Mouse (Mus musculus): ENCODE measurements around the gene Tbca.

Tbca gene

GRCm38 (mm10) chr13:94847870-94848269, 59.2 kb downstream of the Tbca start:
- DNase-seq (ENCODE audit: low read depth, low spot score) = no peak

DNA sequence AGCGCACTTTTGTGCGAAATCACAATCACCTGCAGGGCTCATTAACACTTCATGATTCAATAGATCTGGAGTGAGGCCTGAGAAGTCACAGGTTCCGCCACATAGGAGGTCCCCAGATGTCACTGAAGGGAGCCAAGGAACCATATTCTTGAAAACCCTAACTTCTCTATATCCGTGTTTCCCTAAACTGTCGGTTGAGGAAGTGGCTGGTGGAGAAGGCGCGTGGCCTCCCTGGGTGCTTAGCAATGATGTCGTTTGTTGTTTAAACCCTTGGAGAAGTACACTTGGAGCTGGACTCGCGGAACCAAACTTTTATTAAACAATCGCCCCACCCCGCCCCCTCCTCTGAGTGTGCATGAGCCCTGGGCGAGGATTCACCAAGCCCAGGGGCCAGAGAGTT, 60.6 kb downstream of the Tbca start:
- DNase-seq (ENCODE audit: low read depth, low spot score) = no peak

DNA sequence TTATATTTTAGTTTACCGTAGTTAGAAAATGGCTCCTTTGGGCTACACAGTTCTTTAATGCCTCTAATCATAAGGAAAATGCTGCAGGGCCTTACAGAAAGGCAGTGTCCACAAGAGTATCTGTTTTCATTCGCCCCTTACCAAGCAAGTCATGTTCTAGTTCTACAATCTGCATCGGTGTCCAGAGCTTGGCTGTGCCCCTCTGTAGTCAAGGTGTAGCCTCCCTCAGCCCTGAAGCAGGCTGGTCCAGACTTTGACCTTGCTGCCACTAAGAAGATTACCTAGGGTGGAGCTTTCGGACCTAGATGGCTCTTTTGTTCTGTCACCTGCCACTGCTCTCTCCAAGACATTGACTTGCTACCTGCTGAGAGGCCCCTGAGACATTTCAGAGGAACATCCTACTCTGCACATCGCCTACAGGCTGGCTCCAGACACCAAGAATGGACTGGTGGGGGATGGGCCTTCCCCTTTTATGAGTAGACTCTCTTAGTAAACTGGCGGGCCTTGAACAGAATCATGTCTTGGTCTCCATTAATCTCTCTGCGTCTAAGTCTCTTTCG, 69.4 kb downstream of the Tbca start:
- DNase-seq (ENCODE audit: low read depth, low spot score) = no peak

- DNase-seq (ENCODE audit: low read depth, low spot score) = no peak
These were observed 70.5 kb downstream of the Tbca start for GRCm38 (mm10) chr13:94859256-94859655.

- no peak for DNase-seq (ENCODE audit: low read depth, low spot score)
These were observed 74.0 kb downstream of the Tbca start for GRCm38 (mm10) chr13:94862491-94863230.

GRCm38 (mm10) chr13:94866906-94867305, 78.2 kb downstream of the Tbca start:
- DNase-seq (ENCODE audit: low read depth, low spot score) = no peak

DNA sequence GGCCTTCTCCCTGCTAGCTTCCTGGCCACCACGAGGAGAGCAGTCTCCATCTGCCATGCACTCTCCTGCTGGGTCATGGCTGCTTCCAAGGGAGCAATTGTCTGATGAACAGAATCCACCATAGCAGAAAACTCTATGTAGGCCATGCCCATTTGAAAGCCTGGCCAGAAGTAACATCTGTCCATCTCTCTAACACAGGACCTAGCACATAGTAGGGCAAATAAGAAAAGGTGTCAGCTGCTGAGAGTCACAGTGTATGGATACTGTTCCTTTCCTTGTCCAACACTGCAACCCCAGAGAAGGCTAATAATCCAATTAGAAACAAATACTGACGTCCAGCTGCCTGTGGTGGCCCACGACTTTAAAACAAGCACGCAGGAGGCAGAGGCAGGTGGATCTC, 79.1 kb downstream of the Tbca start:
- DNase-seq (ENCODE audit: low read depth, low spot score) = no peak

DNA sequence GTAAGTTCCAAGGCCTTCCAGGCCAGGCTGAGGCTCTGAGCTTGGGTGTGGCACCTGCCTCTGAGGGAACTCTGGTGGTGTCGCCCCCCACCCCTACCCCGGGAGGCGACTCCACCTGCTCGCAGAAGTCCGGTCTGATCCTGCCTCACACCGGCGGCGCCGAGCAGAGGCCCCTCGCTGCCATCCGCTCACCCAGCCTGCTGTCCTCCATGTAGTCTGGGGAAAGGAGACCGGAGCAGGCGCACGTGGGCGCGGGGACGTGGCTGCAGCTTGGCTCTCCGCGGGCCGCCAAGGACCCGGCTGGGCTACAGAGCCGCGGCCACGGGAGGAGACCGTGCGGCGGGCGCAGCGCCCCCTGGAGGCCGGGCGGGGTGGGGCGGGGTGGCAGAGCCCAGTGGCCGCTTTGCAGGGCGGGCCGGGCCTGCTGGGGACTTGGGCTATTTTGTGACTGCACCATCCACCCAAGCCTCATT, 79.8 kb downstream of the Tbca start:
- DNase-seq (ENCODE audit: low read depth, low spot score) = peak; percentile 67

- DNase-seq (ENCODE audit: low read depth, low spot score) = no peak
These were observed 80.8 kb downstream of the Tbca start for GRCm38 (mm10) chr13:94869541-94869940.

DNA sequence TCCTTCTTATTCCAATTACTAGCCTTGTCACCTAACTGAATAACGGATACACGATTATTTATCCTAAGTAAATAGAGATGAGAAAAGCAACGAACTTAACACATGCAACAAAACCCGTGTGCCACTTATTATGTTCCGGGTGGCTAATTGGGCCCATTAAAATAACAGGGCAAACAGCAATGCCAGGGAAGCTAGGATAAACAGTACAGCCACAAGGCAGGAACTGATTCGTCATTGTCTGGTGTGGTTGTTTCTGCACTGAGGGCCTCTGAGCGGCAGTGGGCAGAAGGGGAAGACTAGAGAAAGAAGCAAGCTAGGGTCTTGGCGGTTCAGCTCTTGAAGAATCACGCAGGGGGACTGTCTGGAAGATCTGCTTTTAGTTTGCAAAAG, 81.4 kb downstream of the Tbca start:
- DNase-seq (ENCODE audit: low read depth, low spot score) = no peak

DNA sequence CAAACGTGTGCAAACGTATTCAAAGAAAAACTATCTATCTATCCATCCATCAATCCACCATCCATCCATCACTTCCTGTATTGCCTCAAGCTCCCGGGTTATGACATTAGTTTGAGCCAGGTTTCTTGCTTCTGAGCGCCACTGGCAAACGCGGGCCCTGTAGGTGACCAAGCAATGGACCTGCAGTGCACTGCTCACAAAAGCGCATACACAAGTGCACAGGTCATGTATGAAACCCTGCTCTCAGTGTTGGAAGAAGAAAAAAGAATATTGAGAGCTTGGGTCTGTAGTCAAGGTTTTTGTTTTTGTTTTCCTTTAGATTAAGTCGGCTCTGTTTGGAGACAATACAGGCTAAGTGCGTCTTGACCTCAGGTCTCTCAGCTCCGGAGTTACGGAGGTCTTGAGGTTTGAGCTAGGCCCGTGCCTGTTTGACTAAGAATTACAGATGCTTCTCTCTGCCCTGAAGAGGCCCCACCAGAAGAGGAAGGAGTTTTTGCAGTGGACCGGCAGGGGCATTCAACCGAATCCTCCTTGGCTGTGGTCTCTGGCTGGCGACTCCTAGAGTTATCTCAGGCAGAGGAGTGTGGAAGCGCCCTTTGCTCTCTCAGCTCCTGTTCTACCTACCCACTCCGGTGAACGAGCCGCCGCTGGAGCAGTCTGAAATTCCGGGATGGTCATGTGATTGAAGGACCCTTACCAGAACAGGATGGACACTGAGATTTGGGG, 81.9 kb downstream of the Tbca start:
- DNase-seq (ENCODE audit: low read depth, low spot score) = no peak

- DNase-seq (ENCODE audit: low read depth, low spot score) = no peak
These were observed 83.2 kb downstream of the Tbca start for GRCm38 (mm10) chr13:94871806-94872320.

DNA sequence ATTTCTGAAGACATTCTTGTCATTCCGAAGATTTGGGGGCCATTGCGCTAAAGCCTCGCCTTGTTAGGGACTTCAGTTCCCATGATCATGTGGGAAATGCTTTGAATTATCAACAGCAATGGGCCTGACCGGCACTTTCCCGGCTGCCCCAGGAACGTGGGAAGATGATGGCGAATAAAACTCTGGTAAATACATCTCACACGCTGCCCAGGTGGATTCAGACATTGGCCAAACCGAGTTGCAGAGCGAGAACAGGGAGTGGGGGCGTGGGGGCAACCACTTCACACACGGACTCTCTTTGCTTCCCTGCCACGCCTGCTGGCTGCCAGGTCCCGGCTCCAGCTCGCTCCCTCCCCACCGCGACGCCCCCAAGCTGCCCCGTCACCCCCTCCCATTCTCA, 83.7 kb downstream of the Tbca start:
- no peak for DNase-seq (ENCODE audit: low read depth, low spot score)

- no peak for DNase-seq (ENCODE audit: low read depth, low spot score)
These were observed 84.7 kb downstream of the Tbca start for GRCm38 (mm10) chr13:94873111-94874038.

GRCm38 (mm10) chr13:94874039-94874425, 85.3 kb downstream of the Tbca start:
- no peak for DNase-seq (ENCODE audit: low read depth, low spot score)

DNA sequence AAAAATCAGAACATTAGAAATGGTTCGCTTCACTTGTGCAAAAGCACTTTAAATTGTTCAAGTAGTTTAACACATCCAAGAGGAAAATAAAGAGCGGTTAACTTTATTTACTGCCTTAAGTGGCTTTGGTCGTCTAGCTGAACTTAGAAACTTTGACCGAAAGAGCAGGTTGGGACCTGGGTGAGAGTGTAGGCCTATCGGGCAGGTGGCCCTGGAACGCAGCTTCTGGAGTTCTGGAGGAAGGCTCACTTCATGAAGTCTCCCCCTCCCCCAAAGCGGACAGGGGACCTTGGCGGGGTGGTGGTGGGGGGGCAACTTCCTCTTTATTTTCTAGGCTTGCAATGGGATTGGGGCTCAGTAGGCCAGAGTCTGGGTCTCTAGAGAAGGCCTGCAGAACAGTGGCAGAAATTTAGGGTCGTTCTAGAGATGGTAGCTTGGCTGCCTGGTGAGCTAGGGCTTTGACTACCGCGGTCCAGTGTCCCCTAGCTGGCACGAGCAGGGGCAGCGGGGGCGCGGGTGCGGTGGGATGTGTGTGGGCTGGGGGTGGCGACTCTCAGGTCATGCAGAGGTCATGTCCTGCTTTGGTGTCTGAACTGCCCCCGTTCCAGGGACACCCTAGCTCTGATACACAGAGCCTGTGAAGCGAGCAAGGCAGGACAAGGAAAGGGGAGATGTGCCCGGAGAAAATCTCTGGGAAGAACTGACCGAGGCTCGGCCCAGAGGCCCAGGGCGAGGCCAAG, 86.1 kb downstream of the Tbca start:
- DNase-seq (ENCODE audit: low read depth, low spot score) = no peak

DNA sequence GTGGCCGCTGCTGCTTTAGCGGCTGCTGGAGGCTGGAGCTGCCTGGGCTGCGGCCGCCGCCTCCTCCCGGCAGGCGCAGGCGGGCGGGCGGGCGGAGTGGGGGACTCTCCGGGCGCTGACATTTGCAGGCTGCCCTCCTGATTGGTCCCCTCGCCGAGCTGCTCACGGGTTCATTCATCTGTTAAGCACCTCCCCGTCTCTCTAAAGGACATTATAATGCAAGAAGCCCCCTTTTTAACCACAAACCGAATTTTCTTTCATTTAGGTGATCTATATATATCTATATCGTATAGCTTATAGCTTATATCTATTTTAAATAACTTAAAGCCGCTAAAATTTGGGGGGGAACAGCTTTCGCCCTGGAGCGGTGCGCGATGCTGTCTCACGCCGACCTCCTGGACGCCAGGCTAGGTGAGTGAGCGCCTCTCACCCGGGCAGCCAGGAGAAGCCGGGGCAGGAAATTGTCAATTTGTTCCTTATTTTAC, 86.7 kb downstream of the Tbca start, which contains the start of gene Otp:
Otp (plus strand) TSS at position 207 of the 485 bp plus-strand sequence.
- DNase-seq (ENCODE audit: low read depth, low spot score) = no peak

GRCm38 (mm10) chr13:94876286-94877210, 87.8 kb downstream of the Tbca start:
- no peak for DNase-seq (ENCODE audit: low read depth, low spot score)

GRCm38 (mm10) chr13:94877211-94877590, 88.5 kb downstream of the Tbca start:
- DNase-seq (ENCODE audit: low read depth, low spot score) = no peak

Measured in mesoderm, embryonic 11.5 days (tissue).